Mouse (Mus musculus): ENCODE results near the gene Pi4kb. TPM values are rescaled to one million over a fixed set of nuclear protein-coding genes. Genes with fewer than 3 reads are reported as not detected.

Gene Pi4kb
- polyA plus RNA-seq, 1 experiment, result 11.3 TPM

DNA sequence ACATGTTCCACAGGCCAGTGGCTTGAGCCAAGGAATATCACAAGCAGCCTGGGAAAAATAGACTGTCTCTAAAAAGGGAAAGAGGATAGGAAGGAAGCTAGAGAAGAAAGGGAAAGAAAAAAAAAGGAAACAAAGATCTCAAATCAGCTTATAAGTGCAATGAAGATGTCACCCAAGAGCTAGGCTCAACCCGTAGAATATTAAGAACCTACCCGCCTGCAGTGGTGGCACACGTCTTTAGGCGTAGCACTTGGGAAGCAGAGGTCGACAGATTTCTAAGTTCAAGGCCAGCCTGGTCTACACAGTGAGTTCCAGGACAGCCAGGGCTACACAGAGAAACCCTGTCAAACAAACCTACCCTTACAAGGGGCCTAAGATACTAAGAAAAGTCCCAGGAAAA is 911 bp upstream of the Pi4kb start:
- Histone ChIP-seq H3K4me3 (ENCODE audit: low read depth, low read length) (no peak overlapping the region), H3K4me1 (ENCODE audit: control insufficient read depth, insufficient read depth, low read length) (no peaks in the 10 kb centered on the region), H3K27ac (ENCODE audit: insufficient read depth, low read length) (no peak overlapping the region), H3K9me3 (replicated peaks; ENCODE audit: control insufficient read depth, insufficient read depth, low read length, poor library complexity, severe bottlenecking) (no peaks in the 10 kb centered on the region), H3K36me3 (ENCODE audit: control insufficient read depth, insufficient read depth, low read length, poor library complexity, severe bottlenecking) (no peaks in the 10 kb centered on the region), H3K9ac (ENCODE audit: low read depth, poor library complexity, severe bottlenecking) (peak overlapping the region; percentile 97; the same call in 1 of the 2 replicates), H3K27me3 (ENCODE audit: control insufficient read depth, insufficient read depth, low read length, poor library complexity, severe bottlenecking) (no peaks in the 10 kb centered on the region)
- TF ChIP-seq POLR2A (IDR thresholded peaks at IDR 0.05; ENCODE audit: insufficient read depth, low read length) (no peak), EP300 (IDR thresholded peaks at IDR 0.05; ENCODE audit: insufficient read depth, low read depth, low read length) (no peak), CTCF (IDR thresholded peaks at IDR 0.05; ENCODE audit: low read depth, low read length) (no peak)

DNA sequence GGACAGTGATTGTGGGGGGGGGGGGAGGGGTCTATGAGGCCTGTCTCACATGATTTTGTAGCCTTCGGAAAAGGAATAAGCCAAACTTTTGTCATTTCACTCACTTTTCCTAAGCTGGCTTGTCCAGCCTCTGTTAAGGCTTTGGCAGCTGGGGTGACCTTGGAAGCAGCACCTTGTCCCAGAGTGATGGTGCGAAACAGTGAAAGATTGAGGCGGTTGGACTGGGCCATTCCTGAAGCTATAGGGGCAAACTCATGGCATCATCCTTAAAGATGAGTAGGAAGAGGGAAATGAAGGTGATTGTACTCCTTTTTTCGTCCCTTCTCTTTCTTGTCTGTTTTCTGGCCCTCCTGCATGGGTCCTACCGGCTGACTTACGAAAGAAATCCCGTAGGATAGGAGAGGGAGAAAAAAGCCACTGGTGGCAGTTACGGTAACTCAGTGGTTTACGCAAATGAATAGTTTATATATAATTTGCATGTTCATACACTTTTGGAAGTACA is 454 bp upstream of the Pi4kb start:
- peak overlapping the region; percentile 57 for H3K4me3 ChIP-seq (ENCODE audit: low read depth, low read length)
- no peaks in the 10 kb centered on the region for H3K4me1 ChIP-seq (ENCODE audit: control insufficient read depth, insufficient read depth, low read length)
- peak overlapping the region; percentile 1; the same call in 1 of the 2 replicates for H3K27ac ChIP-seq (ENCODE audit: insufficient read depth, low read length)
- H3K27me3 ChIP-seq (ENCODE audit: control insufficient read depth, insufficient read depth, low read length, poor library complexity, severe bottlenecking), result no peaks in the 10 kb centered on the region
- peak overlapping the region; percentile 97; the same call in 1 of the 2 replicates for H3K9ac ChIP-seq (ENCODE audit: low read depth, poor library complexity, severe bottlenecking)
- H3K9me3 ChIP-seq (replicated peaks; ENCODE audit: control insufficient read depth, insufficient read depth, low read length, poor library complexity, severe bottlenecking), result no peaks in the 10 kb centered on the region
- no peaks in the 10 kb centered on the region for H3K36me3 ChIP-seq (ENCODE audit: control insufficient read depth, insufficient read depth, low read length, poor library complexity, severe bottlenecking)
- TF ChIP-seq EP300 (IDR thresholded peaks at IDR 0.05; ENCODE audit: insufficient read depth, low read depth, low read length) (no peak), POLR2A (IDR thresholded peaks at IDR 0.05; ENCODE audit: insufficient read depth, low read length) (no peak), CTCF (IDR thresholded peaks at IDR 0.05; ENCODE audit: low read depth, low read length) (no peak)

DNA sequence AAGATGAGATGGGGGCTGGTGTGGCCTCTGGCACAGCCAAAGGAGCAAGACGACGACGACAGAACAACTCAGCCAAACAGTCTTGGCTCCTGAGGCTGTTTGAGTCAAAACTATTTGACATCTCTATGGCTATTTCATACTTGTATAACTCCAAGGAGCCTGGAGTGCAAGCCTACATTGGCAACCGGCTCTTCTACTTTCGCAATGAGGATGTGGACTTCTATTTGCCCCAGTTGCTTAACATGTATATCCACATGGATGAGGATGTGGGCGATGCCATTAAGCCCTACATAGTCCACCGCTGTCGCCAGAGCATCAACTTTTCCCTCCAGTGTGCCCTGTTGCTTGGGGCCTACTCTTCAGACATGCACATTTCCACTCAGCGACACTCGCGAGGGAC is 9.8 kb downstream of the Pi4kb start:
- Histone ChIP-seq H3K27me3 (ENCODE audit: control insufficient read depth, insufficient read depth, low read length, poor library complexity, severe bottlenecking) (no peaks in the 10 kb centered on the region), H3K9ac (ENCODE audit: low read depth, poor library complexity, severe bottlenecking) (no peak overlapping the region), H3K4me3 (ENCODE audit: low read depth, low read length) (no peak overlapping the region), H3K36me3 (ENCODE audit: control insufficient read depth, insufficient read depth, low read length, poor library complexity, severe bottlenecking) (no peaks in the 10 kb centered on the region), H3K4me1 (ENCODE audit: control insufficient read depth, insufficient read depth, low read length) (no peaks in the 10 kb centered on the region), H3K27ac (ENCODE audit: insufficient read depth, low read length) (no peak overlapping the region), H3K9me3 (replicated peaks; ENCODE audit: control insufficient read depth, insufficient read depth, low read length, poor library complexity, severe bottlenecking) (no peaks in the 10 kb centered on the region)
- TF ChIP-seq CTCF (IDR thresholded peaks at IDR 0.05; ENCODE audit: low read depth, low read length), result no peak
- no peak for TF ChIP-seq POLR2A (IDR thresholded peaks at IDR 0.05; ENCODE audit: insufficient read depth, low read length)
- no peak for TF ChIP-seq EP300 (IDR thresholded peaks at IDR 0.05; ENCODE audit: insufficient read depth, low read depth, low read length)

DNA sequence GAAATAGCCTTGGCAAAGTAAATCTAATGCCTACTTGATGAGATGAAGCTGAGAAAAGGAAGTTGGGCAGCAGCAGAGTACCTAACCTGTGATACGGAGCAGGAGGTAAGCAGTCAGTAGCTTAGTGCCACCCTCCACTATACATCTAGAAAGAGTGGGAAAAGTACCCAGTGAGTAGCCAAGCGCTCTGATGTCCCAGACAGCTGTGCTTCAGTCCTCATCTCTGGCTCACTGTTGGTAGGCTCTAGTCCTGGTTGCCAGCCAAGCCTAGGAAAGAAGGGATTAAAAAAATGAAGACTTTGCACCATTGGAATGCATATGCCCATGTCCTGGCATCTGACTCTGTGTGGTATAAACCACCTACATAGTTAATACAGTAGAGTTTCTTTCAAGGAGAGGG is 11.0 kb downstream of the Pi4kb start:
- no peak overlapping the region for H3K27ac ChIP-seq (ENCODE audit: insufficient read depth, low read length)
- H3K4me1 ChIP-seq (ENCODE audit: control insufficient read depth, insufficient read depth, low read length), result no peaks in the 10 kb centered on the region
- no peak overlapping the region for H3K9ac ChIP-seq (ENCODE audit: low read depth, poor library complexity, severe bottlenecking)
- no peaks in the 10 kb centered on the region for H3K9me3 ChIP-seq (replicated peaks; ENCODE audit: control insufficient read depth, insufficient read depth, low read length, poor library complexity, severe bottlenecking)
- no peaks in the 10 kb centered on the region for H3K36me3 ChIP-seq (ENCODE audit: control insufficient read depth, insufficient read depth, low read length, poor library complexity, severe bottlenecking)
- no peak overlapping the region for H3K4me3 ChIP-seq (ENCODE audit: low read depth, low read length)
- TF ChIP-seq EP300 (IDR thresholded peaks at IDR 0.05; ENCODE audit: insufficient read depth, low read depth, low read length), result no peak
- TF ChIP-seq POLR2A (IDR thresholded peaks at IDR 0.05; ENCODE audit: insufficient read depth, low read length), result no peak
- no peak for TF ChIP-seq CTCF (IDR thresholded peaks at IDR 0.05; ENCODE audit: low read depth, low read length)
- no peaks in the 10 kb centered on the region for H3K27me3 ChIP-seq (ENCODE audit: control insufficient read depth, insufficient read depth, low read length, poor library complexity, severe bottlenecking)

DNA sequence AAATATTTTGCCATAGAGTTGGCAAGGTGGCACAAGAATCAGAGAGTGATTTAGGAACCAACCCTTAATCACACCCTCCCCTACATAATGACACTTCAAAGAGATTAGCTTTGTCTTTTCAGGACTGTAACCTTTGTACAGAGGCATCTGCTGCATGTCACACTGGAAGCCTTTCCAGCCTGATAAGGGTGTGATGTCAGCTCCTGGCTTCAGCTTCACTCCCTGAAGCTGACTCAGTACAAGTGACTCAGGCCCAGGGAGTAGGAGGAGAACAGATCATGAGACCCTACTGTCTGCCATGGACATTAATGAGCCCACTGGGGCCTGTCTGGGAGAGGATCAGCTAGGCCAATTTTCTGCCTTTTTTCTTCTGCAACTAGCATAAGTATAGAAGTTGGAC is 13.0 kb downstream of the Pi4kb start:
- H3K36me3 ChIP-seq (ENCODE audit: control insufficient read depth, insufficient read depth, low read length, poor library complexity, severe bottlenecking), result no peaks in the 10 kb centered on the region
- TF ChIP-seq POLR2A (IDR thresholded peaks at IDR 0.05; ENCODE audit: insufficient read depth, low read length) (no peak), EP300 (IDR thresholded peaks at IDR 0.05; ENCODE audit: insufficient read depth, low read depth, low read length) (no peak), CTCF (IDR thresholded peaks at IDR 0.05; ENCODE audit: low read depth, low read length) (no peak)
- no peaks in the 10 kb centered on the region for H3K9me3 ChIP-seq (replicated peaks; ENCODE audit: control insufficient read depth, insufficient read depth, low read length, poor library complexity, severe bottlenecking)
- no peaks in the 10 kb centered on the region for H3K4me1 ChIP-seq (ENCODE audit: control insufficient read depth, insufficient read depth, low read length)
- H3K9ac ChIP-seq (ENCODE audit: low read depth, poor library complexity, severe bottlenecking), result no peak overlapping the region
- no peaks in the 10 kb centered on the region for H3K27me3 ChIP-seq (ENCODE audit: control insufficient read depth, insufficient read depth, low read length, poor library complexity, severe bottlenecking)
- H3K27ac ChIP-seq (ENCODE audit: insufficient read depth, low read length), result no peak overlapping the region
- H3K4me3 ChIP-seq (ENCODE audit: low read depth, low read length), result no peak overlapping the region

DNA sequence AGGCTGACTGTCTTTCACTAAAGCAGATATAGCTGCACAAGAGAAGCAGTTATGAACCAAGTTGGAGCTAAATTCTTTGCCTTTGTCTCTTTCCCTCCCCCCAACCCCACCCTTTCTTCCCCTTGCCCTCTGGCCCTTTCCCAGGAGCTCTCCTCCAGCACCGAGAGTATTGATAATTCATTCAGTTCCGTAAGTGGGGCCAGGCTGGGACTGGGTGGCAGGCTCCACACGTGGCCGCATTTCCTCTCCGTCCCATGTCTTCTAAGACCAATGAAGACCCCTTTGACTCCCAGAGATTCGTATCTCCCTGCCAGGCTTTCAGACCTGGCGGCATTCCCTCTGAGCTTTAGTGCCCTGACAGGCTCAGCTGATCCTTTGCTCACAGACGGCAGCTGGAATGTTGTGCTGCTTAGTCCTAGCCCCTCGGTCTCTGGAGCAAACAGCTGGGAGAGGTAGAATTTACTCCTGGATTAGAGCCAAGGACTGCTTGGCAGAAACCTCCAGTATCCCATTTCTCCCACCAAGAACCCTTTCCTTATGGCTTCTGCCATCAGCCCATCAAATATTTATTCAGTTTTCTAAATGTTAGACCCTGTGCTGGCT is 14.7 kb downstream of the Pi4kb start:
- no peaks in the 10 kb centered on the region for H3K27me3 ChIP-seq (ENCODE audit: control insufficient read depth, insufficient read depth, low read length, poor library complexity, severe bottlenecking)
- no peak overlapping the region for H3K27ac ChIP-seq (ENCODE audit: insufficient read depth, low read length)
- TF ChIP-seq POLR2A (IDR thresholded peaks at IDR 0.05; ENCODE audit: insufficient read depth, low read length) (no peak), CTCF (IDR thresholded peaks at IDR 0.05; ENCODE audit: low read depth, low read length) (no peak), EP300 (IDR thresholded peaks at IDR 0.05; ENCODE audit: insufficient read depth, low read depth, low read length) (no peak)
- H3K9ac ChIP-seq (ENCODE audit: low read depth, poor library complexity, severe bottlenecking), result no peak overlapping the region
- no peaks in the 10 kb centered on the region for H3K4me1 ChIP-seq (ENCODE audit: control insufficient read depth, insufficient read depth, low read length)
- no peak overlapping the region for H3K4me3 ChIP-seq (ENCODE audit: low read depth, low read length)
- H3K9me3 ChIP-seq (replicated peaks; ENCODE audit: control insufficient read depth, insufficient read depth, low read length, poor library complexity, severe bottlenecking), result no peaks in the 10 kb centered on the region
- H3K36me3 ChIP-seq (ENCODE audit: control insufficient read depth, insufficient read depth, low read length, poor library complexity, severe bottlenecking), result no peaks in the 10 kb centered on the region

Data from ES-Bruce4 (cell line).